Mouse (Mus musculus) small intestine, adult 2 months (tissue): ENCODE data around the gene Myo1d.

Experiments used
- CTCF ChIP-seq: fragments of 200-500 bp; IDR thresholded peaks from 2 replicates; pipeline ENCODE4 v1.5.1; 2012; ENCODE audit warnings: low read depth, mild to moderate bottlenecking, control low read depth, inconsistent platforms, low read length, moderate library complexity, mixed read lengths; ENCODE audit not compliant: insufficient replicate concordance, insufficient read length; ENCODE audit errors: extremely low read depth
- POLR2A ChIP-seq: fragments of 200-500 bp; IDR thresholded peaks from 2 replicates; pipeline ENCODE4 v1.6.1; 2012; ENCODE audit warnings: low read depth, mild to moderate bottlenecking, control low read depth, inconsistent platforms, low read length, moderate library complexity

DNA sequence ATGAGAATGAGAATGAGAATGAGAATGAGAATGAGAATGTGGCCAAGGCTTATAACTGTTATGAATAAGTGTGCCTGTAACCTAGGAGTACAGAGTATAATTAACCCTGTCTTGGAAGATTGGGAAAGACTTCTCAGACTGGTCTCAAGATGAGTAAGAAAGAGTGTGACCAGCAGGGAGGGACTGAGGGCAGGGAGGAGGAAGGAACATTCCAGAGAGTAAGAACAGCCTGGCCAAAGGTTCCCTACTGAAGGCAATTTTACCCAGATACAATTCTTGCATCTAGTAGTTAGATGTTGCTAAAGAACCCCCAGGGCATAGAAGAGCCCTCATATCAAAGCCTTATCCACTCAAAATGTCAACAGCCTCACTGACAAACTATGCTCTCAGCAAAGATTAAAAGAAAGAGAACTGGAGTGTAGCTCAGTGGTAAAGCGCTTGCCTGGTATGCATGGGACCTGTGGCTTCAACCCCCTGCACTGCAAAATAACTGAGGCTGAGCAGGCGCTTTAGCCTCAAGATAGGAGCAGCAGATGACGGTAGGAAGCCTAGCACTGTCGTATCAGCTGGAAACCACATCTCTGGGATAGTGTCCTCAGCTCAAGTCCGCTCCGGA lies 7.1 kb downstream of the Myo1d start:
- TF ChIP-seq CTCF (no peak), POLR2A (no peak)
